Mouse (Mus musculus): ENCODE results near the gene Itgae.

The Itgae gene

DNA sequence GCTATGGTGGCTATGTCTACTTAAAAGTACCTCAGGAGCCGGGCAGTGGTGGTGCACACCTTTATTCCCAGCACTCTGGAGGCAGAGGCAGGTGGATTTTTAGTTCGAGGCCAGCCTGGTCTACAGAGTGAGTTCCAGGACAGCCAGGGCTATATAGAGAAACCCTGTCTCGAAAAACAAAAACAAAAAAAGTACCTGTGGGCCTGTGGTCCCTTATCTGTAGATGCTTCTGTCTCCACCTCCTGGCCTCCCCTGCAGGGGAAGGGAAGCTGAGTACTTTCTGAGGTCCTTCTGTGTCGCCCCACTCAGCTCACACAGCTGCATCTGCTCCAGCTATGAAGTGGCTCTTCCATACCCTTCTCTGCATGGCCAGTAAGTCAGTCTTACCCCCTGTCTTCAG, at the start of gene Itgae:
TSS of gene Itgae (plus strand) at position 301 of the 400 bp plus-strand sequence.
- DNase-seq (ENCODE audit: low spot score): no peak

DNA sequence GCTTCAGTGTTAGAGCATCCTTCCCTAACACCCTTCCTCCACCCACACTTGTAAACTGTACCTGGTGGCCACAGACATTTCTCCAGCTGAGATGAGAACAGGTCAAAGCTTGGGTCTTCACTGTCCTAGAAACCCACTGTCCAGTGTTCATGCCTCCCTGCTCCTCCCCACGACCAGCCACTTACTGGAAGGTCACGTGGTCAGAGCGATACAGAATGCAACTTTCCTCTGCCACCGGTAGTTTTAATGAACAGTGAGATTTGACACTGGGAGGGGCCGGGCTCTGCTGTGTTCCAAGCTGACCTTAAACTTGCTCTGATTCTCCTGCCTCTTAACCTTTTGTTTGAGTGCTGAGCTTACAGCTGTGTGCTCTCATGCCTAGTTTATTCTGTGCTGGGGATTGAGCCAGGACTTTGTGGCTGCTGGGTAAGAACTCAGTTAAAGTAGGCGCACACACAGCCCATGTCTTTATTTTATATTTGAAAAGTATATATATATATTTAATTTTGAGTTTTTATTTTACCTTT, 46.1 kb upstream of the Itgae start:
- no peak for DNase-seq (ENCODE audit: low spot score)

DNA sequence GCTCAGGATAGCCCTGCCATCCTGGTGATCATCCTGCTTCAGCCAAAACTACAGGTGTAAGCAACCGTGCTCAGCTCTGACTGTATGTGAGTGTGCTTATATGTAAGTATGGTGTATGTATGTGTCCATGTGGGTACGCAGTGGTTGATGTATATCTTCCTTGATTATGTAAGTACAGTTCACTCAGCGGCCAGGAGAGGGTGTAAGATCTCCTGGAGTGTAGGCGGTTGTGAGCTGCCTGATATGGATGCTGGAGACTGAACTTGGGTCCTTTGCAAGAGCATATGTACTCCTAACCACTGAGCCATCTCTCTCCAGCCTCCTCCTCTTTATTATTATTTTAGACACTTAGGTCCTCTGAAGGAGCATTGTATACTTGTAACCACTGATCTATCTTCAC, 45.6 kb upstream of the Itgae start:
- DNase-seq (ENCODE audit: low spot score): no peak

DNA sequence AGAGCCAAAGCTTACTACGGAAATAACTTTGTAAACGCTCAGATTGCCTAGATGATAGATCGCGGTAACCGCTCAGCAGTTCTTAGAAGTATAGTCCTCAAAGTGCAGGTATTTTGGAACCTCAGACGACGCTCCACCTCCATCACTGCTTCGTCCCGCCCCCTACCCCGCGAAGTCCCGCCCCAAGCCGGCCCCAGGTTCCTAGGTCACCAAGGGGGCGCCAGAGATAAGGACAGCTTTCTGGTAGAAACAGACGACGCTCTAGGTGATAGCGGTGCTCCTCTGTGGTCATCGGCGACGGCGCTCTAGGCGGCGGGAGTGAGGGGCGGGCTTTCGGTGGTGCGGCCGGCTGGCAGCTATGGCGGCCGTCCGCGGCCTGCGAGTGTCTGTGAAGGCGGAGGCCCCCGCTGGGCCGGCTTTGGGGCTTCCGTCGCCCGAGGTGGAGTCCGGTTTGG, 42.8 kb upstream of the Itgae start, which contains the start of gene Ncbp3:
TSS of gene Ncbp3 (plus strand) at position 242 of the 455 bp plus-strand sequence.
- peak; percentile 93 for DNase-seq (ENCODE audit: low spot score)

DNA sequence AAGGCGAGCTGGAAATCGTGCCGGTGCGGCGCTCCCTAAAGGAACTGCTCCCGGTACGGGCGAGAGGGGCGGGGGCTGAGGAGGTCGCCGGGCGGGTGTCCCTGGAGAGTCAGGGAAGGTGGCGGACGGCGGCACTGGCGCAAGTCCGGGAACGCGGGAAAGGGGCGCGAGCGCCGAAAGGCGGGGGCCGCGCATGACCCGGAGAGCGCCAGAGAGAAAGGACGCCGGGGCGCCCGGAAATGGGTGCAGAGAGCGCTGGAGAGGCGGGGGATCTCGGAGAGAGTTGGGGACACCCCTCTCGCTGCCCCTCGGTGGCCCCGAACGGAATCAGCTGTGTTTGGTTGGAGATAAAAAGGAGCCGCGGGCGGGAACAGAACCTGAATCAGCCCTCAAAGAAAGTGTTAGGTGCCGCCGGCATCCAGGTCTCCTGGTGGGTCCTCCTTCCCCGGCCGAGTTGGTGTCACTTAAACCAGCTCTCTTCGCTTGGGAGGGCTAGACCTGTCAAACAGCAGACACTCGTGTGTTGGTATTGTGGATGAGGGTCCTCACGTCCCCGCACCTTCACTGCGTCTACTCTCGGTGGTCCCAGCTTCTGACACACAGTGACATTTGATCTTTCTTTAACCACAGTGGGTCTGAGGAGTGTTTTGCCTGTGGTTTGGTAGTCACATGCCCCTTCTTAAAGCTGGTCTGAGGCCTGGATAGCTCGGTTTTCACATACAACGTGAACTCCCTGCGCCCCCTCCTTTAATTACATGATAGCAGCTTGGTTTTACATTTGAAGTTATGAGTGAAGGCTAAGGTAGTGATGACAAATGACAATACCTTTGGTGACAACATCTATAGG, 42.1 kb upstream of the Itgae start:
- DNase-seq (ENCODE audit: low spot score): no peak

DNA sequence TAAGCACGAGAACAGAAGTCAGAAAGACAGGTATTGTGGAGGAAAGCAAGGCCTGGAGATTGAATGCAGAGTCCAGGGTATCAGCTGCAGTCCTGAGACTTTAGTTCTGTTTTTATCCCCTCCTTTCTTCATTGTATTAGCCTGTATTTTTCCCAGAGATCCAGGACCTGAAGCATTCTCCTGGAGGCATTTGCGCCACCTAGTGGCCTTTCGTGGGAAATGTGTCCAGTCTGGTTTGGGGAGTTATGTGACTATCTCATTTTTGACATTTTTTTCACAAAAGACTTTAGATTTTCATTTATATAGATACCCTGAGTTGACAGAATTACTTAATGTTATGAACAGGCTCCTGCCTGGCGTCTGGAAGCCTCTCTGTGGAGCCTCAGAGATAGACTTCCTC, 41.0 kb upstream of the Itgae start:
- DNase-seq (ENCODE audit: low spot score): peak; percentile 49

DNA sequence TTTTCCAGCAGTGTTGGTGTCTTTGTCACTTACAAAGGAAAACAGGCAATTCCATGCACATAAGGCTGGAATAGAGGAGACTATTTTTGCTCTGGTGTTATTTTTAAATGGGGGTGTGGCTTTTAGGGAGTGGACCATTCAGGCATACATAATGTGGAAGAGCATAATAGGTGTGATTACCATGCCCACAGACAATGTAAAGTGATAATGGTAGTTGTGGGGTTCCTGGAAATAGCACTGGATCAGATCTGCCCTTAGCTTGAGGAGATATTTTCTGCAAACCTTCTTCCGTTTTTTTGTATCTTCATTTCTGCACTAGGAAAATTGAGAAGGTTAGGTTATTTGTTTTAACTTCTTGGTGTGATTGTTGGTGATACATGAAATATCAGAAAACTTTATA, 37.6 kb upstream of the Itgae start:
- no peak for DNase-seq (ENCODE audit: low spot score)

DNA sequence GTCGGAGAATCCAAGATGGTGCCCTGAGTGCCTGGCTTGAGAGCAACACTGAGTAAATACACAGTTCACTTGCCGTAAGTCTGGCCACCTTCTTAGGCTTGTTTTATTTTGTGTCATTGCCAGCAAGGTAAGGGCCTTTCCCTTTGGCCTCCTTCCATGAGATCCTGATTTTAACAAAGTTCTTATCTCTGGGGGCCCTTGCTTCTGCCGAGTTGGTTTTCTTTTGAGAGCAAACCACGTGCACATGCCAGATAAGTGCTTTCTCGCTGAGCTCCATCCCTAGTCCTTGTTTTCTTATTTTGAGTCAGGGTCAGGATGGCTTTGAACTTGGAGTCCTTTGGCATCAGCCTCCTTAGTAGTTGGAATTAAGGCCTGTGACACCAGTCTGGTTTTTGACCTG, 32.7 kb upstream of the Itgae start:
- DNase-seq (ENCODE audit: low spot score): no peak

DNA sequence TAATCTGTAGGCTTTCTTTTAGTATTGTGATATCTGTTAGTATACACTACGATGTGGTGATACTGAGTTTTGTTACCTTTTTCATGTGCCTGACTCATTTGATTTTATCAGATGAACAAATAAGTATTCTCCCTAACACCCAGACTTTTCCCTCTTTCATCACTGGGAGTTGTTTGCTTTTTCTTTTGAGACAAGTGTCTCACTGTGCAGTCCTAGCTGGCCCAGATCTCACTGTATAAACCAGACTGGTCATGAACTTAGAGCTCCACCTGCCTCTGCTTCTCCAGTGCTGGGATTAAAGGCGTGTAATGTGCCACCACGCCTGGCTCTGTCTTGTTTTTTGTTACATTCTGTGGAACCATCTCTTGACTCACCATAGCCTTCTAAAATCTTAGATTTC, 30.8 kb upstream of the Itgae start:
- no peak for DNase-seq (ENCODE audit: low spot score)

DNA sequence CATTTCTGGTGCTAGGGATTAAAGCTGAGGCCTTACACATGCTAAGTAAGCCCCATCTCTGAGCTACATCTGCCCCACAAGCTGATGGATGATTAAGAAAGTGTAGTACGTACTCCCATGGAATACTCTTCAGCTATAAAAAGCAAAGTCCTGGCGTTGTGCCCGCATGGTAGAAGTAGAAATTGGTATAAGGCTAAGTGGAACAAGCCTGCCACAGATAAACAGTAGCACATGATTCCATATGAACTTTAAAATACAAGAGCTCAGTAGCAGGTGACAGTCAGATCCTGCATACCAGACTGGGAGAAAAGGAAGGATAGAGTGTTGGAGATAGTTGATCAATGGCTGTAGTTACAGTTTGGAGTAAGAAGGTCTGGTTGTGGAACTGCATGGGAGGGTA, 29.0 kb upstream of the Itgae start:
- DNase-seq (ENCODE audit: low spot score): no peak

DNA sequence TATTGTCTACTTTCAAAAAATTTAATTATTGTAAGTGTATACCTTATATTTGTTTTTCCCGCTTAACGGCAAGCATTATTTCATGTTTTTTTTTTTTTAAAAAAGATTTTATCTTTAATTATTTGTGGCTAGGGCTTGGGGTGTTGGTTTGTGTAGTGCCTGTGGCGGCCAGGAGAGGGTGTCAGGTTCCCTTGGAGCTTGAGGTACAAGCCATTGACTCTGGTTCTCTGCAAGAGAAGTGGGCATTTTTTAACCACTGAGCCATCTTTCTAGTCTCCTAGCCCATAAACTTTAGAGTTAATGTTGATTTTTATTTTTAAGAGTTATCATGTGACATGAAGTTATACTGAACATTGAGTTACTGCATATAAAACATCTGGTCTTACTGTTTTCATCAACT, 18.5 kb upstream of the Itgae start:
- no peak for DNase-seq (ENCODE audit: low spot score)

DNA sequence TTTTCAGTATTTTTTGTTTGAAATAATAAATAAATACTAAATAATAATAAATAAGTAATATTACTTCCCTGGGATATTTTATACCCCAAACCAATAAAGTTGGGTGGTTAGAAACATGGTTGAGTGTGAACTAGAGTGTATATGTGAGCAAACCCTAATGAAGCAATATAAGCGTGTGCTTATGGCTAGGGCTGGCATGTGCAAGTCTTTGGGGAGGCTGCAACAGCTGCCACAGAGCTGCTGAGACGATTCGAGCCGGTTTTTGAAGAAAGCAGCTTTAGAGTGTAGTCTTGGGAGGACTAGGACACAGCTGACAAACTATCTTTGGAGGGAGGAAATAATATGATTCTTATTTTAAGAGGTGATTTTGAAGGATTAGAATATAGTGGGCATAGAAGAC, 14.1 kb upstream of the Itgae start:
- no peak for DNase-seq (ENCODE audit: low spot score)

DNA sequence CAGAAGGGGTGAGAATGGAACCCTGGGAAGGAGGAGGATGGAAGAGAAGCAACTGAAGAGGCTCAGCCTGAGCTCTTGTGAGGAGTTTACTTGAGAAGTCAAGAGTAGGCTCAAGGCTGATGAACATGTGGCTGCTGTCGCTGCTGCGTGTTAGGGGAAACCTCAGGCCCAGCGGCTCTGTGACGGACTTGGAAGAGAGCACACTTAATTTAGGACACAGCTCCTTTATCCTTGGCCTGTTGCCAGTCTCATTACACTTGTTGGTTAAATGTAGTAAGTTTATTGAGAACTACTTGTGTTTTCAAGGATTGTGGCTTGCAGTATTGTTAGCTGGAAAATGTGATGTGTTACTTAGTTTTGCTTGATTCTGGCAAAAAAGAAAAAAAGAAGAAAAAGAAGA, 13.7 kb upstream of the Itgae start:
- DNase-seq (ENCODE audit: low spot score): no peak

DNA sequence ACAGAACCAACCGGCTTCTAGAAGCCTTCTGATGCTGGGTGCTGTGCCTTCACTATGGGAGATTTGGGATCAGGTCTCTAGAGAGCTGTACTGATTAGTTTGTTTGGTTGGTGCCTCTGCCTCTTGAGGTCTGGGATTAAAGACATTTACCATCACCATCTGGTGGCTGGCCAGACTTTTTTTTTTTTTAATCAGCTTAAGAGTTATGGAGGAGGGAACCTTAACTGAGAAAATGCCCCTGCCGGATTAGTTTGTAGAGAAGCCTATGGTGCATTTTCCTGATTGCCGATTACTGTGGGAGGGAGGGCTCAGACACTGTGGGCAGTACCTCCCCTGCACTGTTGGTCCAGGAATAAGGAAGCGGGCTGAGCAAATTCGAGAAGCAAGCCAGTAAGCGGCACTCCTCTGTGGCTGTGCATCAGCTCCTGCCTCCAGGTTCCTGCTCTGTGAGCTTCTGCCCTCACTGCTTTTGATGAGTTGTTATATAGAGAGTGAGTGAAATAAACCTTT, 13.1 kb upstream of the Itgae start:
- no peak for DNase-seq (ENCODE audit: low spot score)

DNA sequence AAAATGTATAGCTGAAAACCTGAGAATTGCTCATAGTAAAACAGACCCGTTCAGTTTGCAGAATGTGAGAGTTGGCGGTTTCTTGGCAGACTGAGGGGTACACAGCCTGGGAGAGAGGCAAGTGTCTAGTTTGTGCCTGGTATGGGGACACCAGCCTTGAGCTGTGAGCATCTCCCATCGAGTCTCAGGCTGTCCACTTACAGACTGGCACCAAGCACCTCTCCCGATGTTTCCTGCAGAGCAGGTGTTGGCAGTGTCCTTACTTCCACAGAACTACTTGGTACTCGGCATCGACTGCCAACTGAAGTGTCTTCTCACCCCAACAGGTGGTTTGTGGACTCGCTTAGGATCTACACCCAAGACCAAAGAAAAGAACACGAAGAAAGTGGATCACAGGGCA, 11.8 kb upstream of the Itgae start:
- no peak for DNase-seq (ENCODE audit: low spot score)

DNA sequence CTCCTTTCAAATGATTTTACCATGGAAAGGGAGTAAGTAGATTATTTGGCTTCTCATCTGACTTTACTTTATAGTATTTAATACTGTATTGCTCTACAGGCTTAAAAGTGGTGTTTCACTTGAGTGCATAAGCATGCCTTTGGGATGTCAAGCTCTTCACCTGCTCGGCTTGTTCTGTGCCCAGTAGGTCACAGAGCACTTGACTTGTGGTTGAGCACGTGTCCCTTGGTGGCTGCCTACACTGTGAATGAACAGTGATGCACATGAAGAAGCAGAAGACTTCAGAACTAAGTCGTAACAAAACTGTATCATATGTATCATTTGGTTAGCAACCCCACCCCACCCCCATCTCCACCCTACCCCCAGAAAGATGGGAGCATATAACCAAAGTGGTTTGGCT, 10.1 kb upstream of the Itgae start:
- no peak for DNase-seq (ENCODE audit: low spot score)

DNA sequence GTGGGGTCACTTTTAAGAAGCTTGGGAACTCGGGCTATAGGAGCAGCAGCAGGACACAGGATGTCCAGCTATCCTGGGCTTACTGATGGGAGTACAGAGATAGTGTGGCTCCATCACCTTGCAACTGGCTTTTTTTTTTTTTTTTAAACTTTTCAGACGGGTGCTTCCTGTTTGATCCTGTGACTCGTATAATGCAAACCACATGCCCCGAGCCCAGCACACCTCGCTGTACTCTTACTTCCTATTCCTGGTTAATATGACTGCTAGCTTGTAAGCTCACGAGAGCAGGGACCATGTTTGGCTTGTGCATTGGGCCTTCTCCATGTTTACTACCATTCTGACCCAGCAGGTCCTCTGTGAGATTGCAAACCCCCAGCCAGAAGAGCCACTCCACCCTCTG, 6.1 kb upstream of the Itgae start:
- no peak for DNase-seq (ENCODE audit: low spot score)

DNA sequence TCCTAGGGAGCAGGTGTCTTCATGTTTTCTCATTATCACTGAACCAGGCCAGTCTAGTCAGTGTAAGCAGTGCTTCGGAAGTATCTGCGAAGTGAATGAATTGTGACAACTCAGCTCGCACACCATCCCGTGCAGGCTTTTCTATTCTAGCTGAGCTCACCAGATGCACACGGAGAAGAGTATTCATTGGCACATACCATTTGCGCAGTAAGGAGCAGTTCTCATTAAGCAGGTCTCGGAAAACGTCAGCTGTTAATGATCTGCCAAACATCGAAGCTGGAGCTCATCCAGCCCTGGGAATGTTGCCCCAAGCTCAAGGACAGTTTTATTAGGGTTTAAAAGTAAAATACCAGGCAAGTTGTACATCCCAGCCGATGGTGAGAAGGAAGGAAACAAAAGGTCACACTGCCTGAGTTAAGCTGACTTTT, 5.6 kb upstream of the Itgae start:
- no peak for DNase-seq (ENCODE audit: low spot score)

DNA sequence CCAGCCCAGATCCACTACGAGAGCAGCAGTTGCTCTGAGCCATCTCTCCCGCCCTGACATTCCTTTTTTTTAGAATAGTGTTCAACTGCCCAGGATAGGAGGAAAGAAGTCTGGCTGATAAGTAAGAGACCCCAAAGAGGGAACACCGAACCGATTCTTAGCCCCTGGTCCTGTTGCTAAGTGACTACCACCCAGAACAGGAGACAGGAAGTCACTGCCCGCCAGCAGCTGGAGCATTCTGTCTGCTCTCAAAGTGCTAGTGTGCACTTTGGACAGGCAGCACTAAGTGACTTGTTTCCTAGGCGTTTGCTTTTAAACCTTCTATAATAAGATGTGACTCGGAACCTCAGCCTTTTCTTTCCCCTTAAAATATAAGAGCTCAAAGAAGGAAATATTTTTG, 5.0 kb upstream of the Itgae start:
- DNase-seq (ENCODE audit: low spot score): no peak

DNA sequence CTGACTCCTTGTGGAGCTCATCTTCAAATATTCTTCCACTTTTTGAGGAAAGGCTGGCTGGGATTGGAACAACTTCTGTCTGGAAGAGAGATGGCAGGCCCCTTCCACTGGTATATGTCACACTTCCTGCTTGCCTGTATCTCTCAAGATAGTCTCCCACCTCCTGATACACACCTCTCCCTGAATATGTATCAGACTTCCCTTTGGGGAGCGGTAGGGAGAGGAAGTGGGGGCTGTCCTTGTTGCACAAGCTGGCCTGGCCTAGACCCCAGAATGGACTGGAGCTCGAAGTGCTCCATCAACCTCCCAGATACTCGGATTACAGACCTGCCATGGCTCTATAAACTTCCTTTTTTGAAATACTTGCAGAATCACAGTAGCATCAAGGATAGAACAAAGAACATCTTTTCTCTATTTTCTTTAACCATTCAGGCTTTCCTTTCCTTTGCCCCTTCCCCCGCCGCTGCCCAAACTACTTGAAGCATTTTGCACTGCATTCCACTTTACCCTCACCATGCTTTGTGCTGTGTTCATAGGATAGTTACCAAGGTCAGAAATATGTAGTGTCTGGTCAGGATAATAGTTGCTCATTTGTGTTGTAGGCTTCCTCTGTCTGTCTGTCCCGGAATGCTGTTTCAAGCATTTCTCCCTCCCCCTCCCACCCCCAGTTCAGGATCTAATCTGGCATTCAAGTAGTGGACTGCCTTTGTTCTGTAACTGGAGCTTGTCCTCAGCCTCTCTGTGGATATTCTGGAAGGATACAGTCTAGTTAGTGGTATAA, 2.5 kb upstream of the Itgae start:
- DNase-seq (ENCODE audit: low spot score): no peak

DNA sequence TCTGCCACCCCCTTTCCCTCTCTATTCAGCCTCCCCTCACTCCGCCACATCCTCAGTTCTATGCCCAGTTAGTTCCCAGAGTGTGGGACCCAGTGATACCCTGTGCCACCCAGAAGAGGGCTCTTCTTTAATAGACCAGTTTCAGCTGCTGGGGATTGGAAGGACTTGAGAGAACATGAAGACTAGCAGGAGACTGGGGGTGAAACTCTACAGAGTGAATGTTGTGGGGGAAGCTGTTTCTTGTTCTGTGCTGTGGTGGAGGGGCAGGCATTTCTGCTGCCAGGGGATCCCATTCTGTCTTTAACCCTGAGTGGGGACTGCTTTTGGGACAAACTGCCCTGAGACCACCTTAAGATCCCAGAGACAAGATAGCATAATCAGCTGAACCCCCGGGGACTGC, 443 bp downstream of the Itgae start:
- no peak for DNase-seq (ENCODE audit: low spot score)

DNA sequence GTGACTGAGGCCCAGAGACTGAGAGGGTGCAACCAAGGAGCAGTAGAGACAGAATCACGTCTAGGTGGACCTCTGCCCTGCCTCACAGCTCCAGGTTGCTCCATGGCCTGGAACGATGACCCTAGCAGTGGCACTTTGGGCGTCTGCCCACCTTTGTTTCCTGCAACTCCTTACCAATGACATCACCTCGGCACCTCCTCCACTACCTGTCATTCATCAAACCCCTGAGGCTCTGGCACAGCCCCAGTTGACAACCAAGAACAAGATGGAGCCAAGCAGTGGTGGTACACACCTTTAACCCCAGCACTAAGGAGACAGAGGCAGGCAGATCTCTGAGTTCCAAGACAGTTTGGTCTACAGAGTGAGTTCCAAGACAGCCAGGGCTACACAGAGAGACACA, 1.7 kb downstream of the Itgae start:
- DNase-seq (ENCODE audit: low spot score): no peak

DNA sequence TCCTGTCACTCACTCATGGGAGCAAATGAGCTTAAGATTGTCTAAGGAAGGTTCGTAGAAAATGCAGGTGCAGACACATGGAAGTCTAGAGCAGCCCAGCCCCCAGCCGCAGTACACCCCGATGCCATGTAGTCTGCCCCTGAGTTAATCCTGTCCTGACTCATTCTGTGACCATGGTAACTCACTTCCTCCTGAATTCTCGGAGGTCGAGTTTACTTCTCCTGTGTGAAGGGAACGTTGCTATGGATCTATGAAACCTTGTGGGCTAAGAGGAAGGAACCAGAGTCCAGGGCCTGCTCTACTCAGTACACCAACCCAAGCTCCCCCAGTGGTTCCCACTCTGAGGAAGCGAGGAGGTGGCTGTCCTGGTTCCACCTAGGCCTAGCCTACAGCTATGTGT, 2.5 kb downstream of the Itgae start:
- no peak for DNase-seq (ENCODE audit: low spot score)

All from ovary, postnatal 10 days (tissue).